Mouse (Mus musculus) skeletal muscle tissue, postnatal 0 days (tissue): ENCODE measurements around the gene Zeb2. TPM values are rescaled to one million over a fixed set of nuclear protein-coding genes. Genes with fewer than 3 reads are reported as not detected.

Experiments used
- microRNA-seq, 2 experiments: library from miRNA; unstranded; fragments of <30 nt; microRNA quantifications; one replicate each; pipeline ENCODE4; 2016
- polyA plus RNA-seq: library from polyadenylated mRNA; unstranded; fragments of >200 nt; fragmentation: Nextera tagmentation; extraction: Ambion mirVana; gene quantifications from 2 replicates; pipeline ENCODE4 v1.2.1, GENCODE M21; 2015

The Zeb2 gene
- polyA plus RNA-seq: 28.1 and 29.9 TPM in 2 replicates

GRCm38 (mm10) chr2:45117087-45117561, at the start of gene Zeb2:
Gene Zeb2, minus strand, starts transcription at chr2:45117395.

Small RNA genes within 50 kb of the gene (microRNA-seq; reads per million reads assigned to microRNA genes)
- 0.61 to 0.64 reads per million in 2 experiments for gene Mir5129

Other genes starting within 250 kb of the Zeb2 start
- 12.9 and 16.4 TPM in 2 replicates for gene Gtdc1, start 189.7 kb downstream of the Zeb2 start, polyA plus RNA-seq